Mouse (Mus musculus) thymus, adult 18-20 months (tissue): Measurements from ENCODE around the gene Tbc1d24.
A peak's percentile ranks its signal among the peaks of the same experiment; 100 is the strongest.

ENCODE experiments used
- DNase-seq, 2 experiments: peaks; one replicate each; pipeline ENCODE4 v3.0.0; 2022; ENCODE audit warnings: mixed read lengths in 2 of 2

Gene Tbc1d24

DNA sequence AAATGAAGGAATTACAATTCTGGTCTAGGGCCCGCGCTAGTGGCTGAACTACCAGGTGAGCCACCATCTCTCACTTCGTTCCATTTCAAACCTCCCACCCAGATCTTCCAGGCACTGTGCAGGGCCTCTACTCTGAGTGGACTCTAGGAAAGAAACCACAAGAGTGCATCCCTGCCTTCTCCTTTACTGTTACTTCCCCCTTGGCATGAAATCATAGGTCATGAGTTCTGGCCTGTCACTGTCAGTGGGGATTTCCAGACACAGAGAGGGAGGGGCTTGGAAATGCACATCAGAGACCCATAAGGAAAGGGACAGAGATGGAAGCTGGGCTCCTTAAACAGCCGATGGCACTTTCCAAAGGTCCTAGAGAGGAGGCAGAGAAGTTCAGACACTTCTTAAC, 33.6 kb downstream of the Tbc1d24 start:
- no peak for DNase-seq

DNA sequence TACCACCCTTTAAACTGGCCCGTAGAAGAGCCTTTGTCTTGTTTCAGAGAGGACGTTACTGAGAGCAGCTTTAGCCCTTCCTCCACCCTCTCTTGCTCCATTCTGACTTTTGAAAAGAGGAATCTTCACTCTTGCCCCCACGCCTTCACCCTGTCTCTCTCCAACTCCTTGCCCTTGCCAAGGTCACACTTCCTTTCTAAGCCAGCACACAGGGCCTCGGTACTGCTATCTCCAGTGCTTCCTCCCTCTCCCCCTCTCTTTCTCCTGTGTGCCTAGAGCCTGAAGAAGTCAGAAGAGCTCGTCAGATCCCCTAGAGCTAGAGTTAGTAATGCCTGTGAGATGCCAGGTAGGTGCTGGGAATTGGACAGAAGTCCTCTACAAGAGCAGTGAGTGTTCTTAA, 34.6 kb downstream of the Tbc1d24 start:
- no peak for DNase-seq

DNA sequence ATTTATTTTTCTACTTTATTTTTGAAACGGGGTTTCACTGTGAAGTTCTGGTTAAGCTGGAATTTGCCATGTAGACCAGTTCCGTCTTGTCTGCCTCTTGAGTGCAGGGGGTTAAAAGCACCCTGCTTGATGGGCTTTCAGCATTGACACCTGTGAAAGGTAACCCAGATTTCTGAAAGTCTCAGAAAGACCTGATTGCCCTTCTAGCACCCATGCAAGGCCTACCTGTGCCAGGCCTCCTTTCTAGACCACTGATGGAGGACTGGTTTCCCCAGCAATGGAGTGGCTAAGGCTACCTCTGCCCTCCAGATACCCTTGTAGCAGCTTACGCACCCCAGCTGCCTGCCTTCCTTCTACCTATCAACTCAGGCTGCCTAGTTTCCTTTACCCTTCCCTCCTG, 35.2 kb downstream of the Tbc1d24 start:
- no peak for DNase-seq

DNA sequence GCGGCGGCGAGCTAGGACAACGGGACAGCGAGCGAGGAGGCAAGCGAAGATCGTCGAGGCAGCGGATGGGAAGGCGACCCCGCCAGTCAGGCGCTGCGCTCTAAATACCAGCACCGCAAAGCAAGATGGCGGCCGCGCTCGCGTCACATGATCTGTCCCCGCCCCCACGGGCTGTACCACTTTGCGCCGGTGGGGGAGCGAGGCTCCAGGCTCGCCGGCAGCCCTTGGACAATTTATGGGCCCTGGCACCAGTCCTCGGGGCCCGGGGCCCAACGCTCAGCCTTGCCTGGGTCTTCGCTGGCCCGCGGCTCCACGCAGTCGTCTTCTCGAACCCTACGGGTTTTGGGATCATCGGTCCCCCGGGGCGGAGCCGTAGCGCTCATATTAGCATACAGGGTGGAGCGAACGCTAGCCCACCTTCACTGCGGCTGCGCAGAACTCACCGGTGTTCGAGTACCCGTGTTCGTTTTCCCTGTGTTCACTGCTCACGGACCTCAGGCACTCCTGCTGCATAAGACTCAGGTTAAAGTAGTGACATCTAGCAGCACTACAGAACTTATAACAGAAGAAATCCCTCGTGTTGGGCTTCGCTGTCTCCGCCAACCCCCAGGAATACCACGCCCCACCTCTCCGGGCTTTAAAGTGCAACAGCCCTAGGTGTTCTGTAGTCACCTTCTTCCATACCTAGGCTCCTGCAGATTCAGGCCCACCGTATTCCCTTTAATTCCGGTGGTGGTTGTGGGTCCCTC, 35.9 kb downstream of the Tbc1d24 start, which contains the start of gene Atp6v0c:
TSS of gene Atp6v0c (minus strand) at position 386 of the 749 bp plus-strand sequence.
- DNase-seq: peak; percentile 88 to 93

DNA sequence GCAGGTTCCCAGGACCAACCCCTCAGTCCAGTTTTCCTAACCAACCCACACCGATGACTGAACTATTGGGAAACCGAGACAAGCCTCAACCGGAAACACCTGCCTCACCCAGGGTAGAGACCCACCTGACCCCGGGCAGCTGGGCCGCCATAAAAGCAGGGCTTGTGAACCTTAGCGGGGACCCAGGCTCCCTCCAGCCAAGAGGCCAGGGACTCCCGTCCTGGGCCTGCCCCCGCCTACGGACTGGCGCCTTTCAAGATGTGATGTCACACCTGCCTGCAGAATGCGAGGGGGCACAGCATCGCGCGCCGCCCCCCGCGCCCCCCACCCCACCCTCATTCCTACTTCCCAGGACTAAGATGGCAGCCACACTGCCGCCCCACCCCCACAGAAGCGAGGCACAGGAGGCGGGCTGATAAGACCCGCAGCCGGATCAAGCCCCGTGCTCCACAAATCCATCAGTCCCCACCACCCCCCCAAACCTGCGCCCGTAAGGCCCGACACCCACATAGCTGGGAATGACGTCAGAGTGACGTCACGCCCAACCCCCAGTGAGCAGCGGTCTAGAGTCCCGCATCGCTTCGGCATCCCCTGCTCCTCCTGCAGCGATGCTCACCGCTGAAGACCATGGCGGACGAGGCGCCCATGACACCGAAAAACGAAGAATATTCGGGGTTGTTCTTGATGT, 36.6 kb downstream of the Tbc1d24 start:
- peak; percentile 55 to 74 for DNase-seq

DNA sequence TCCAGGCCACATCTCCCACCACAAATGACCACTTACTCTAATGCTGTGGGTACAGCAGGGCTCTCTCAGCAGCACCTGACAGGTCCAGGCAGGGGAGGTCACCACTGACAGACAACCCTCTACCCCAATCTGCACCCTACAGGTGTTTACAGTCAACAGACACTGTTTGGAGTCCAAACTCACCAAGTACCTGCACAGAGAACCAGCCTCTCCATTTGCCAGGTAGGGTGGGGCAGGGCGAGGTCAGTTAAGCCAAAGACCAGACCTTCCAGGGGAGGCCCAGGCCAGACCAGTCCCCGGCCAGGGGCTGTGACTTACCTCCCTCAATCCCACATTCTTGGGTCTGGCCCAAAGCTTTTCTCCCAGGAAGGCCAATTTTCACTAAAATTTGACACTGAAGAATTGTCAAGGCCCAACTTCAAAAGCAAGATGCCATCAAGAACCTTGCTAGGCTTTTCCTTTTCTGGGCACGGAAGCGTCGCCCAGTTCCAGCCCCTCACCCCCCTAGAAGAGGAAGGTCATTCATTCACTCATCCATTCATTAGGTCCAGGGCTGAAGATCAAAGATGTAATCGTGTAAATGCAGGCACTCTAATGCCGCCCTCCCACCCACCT, 37.4 kb downstream of the Tbc1d24 start:
- no peak for DNase-seq

DNA sequence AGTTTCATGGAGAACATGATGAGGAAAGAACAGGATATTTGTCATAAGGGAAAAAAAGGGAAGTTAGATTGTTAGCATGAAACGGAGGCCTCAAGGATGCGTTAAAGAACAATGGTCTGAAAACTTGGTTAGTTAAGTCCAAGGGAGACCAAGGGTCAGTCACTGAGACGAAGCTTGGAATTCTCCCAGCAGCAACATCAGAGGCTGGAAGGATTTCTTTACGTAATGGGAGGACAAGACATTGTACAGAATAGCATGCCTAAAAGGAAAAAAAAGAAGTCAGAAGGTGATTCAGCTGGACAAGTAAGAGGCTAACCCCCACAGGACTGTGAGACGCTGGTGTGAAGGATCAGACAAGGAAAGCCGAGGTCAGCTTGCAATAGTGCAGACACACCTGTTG, 38.2 kb downstream of the Tbc1d24 start:
- DNase-seq: no peak

DNA sequence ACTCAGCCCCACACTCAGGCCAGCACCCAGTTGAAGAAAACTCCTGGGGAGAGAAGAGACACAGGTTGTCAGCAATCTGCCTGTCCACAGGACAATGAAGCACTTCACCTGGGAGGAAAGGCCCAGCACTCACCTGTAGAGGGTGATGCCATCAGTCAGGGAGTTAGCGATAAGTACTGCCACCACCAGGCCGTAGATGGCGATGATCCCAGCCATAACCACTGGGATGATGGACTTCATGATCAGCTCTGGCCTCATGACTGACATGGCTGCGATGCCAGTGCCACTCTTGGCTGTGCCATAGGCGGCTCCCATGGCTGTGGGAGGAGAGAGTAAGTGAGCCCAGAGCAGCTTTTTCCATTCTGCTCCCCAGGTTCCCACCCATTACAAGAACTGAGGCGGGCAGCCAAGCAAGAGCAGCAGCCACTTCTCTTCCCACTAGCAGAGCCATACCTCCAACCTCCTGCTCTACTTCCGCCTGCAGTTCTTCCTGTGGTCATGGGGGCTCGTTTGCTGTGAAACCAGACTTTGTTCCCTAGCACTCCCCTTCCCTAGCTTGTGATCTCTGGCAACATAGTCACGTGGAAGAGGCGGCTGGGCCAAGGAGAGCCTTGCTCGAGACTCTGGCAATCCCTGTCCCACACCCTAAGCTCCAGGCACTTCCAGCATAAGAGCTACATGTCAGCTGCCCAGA, 40.6 kb downstream of the Tbc1d24 start:
- no peak for DNase-seq

DNA sequence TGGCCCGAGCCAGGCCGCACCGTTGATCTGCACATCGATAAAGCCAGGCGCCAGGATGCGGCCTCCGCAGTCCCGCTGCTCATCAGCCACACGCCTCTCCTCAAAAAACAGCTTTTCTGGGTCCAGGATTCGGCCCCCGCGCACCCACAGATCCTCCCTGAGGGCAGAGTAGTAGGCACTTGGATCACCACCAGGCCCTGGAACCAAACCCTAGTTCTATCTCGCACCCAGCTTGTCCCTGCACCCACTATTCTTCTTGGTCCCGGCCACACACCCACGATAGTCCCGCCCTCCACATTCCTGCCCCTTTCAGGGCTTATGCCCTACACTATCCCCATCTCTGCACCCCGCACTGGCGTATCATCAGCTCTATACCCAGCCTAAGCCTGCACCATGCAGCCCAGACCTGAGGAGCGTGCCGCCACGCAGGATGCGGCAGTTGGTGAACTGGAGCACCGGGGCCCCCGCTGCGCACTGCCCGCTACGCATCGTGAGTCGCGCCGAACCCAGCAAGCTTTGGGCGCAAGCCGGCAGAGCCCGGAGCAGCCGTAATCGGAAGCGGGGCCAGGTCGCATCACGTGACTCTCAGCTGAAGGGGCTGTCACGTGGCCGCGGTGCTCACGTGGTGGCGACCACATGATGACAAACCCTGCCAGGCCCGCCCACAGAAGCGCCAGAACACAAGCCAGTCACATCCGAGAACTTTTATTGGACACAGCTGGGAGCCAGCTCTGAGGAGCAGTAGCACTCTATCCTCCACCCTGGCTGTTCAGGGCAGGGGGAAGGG, 42.0 kb downstream of the Tbc1d24 start, which contains the start of gene Amdhd2:
TSS of gene Amdhd2 (minus strand) at position 591 of the 787 bp plus-strand sequence.
- DNase-seq: peak; percentile 84 to 90

DNA sequence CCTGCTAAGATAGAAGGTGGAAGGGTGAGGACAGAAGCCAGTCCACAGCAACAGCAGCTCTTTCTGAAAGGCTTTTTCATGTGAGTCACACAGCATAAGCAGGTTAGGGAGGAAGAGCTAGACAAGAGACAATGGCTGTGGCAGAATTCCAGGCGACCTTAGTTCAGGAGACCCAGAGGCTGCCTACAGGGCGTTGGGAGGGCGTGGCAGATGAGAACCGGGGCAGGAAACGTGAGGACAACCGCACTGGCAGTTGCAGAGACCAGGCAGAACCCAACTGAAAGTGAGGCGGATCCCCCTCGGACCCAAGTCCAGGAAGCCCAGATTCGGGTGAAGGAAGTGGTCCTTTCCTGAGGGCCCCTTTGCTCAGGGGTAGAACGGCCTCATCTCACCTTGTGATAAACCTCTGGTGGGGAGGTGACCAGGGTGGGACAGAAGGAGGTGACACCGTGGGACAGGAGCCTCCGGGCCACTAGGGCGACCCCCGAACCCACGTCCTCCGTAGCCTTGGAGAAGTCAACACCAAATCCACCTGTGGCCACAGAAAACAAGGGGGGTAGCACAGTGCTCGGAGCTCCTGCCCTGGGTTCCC, 42.7 kb downstream of the Tbc1d24 start:
- peak in 1 of 2 experiments; percentile 27 for DNase-seq

DNA sequence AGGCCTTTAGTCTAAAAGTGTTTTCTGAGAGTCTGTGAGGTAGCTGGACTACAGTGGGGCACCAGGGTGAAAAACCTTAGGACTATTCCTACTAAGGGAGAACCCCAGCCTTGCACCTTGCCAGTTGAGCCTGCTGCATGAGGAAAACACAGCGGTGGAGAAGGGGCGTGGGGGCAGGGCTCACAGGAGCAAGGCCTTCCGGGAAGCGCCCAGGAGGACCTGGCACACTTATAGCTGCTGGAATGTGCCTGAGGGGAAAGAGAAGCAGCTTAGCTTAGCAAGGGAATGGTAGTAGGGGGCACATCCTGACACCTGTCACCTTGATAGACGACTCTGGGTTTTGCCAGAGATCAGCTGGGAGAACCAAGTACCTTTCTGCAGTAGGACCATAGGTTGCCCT, 43.9 kb downstream of the Tbc1d24 start:
- DNase-seq: no peak

DNA sequence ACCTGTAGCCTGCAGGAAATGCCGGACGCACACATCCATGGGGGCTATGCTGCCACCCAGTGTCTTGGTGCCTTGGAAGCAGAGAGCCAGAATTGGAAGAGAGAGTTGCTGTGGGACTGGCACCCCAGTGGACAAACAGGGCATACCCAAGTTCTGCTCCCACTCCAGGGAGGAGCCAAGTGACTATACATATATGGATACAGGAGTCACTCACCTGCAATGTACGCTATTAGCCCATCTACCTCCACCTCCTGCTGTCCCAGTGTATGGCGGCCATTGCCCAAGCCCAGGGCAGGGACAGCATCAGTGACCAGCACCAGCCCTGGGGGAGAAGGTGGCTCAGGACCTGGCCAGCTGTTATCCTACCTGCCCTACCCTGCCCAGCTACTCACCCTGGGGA, 47.8 kb downstream of the Tbc1d24 start:
- no peak for DNase-seq

DNA sequence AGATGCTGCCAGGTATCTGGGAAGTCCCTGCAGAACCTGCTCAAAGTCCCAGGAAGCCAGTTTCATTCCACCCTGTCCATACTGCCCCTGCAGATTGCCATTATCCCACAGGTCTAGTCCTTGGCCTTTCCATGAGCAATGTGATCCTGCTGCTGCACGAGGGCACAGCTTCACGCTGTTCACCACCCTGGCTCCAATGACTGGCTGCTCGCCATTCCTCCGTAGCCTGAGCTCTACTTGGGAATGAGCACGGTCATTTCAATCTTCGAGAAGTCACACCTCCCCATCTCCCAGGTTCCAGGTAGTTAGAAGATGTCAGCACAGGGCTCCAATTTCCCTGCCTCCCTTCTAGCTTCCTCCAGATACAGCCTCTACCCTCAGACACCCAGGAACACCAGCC, 48.2 kb downstream of the Tbc1d24 start:
- no peak for DNase-seq

DNA sequence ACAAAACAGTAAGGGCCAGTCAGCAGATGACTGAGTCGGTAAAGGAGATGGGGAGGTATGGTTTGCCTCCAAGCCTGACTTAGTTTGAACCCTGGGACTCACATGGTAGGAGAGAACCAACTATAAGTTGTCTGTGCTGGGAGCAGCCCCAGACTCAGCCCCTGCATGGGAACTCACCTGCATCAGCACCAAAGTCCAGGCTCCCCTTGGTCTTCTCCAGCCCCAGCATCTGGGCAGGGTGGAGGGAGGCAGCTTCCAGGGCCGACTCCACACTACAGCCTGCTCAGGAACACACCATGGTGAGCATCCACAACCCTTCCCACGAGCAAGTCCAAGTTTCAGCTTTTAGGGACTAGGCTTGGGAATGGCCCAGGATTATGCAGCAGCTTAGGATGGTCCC, 49.0 kb downstream of the Tbc1d24 start:
- no peak for DNase-seq

DNA sequence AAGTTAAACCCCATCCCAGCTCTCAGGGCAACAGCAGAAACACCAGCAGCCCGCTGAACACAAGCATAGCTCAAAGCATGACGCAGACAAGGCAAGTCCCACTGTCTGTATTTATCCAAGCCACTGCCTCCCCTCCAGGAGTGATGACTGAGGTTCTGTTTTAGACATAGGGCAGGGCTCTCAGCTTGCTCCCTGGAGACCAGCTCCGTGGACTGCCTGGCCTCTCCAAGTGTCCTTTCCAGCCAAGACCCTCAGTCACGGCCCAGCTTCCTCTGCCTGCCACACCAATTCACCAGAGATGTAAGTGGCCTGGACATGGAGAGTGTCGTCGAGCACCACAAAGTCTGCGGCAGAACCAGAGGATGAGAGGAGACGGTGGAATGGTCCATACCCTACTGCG, 49.6 kb downstream of the Tbc1d24 start:
- no peak for DNase-seq

DNA sequence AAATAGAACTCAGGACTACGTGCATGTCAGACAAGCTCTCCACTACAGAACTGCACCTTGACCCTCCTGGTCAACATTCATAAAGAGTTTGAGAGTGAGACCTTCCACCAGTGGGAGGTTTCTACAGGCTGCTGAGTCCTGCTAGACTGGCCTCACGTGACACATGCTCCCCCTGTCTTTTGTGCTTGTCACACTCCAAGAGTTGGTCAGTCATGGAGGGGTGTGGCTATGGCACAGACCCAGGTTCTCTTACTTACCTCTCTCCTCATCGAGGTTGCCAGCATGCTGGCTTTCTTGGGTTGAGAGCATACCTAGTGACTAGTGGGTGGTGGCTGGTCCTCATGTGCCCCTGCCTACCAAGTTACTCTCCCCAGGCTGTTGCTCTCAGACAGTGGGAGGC, 50.9 kb downstream of the Tbc1d24 start:
- no peak for DNase-seq

DNA sequence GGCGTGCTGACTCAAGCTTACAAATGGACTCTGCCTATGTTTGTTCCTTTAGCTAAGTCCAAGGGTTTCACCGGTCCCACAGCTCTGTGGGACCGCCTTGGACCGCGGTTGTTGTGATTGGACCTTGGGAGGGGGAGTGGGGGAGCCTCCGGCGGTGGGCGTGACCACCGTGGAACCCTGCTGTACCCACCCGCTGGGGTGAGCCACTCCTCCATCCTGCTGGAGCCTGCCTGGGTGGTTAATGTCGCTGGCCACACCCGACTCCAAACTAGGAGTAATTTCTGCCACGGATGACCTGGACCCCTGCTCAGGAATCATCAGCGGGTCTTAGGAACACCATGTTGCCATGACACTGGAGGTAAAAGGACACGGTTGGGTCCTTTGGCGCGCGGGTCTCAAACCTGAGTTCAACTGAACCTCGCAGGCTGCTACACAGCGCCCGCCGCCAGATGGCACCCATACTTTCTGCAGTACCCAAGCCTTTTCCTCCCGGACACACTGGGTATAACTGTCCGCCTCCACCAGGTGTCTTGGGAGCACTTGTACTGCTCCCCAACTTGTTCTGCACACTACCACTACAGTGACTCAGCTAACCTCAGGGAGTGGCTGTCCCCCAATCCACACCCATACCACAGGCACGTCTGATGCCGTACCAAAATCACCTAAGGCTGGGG, 53.3 kb downstream of the Tbc1d24 start:
- DNase-seq: peak; percentile 71 to 79

DNA sequence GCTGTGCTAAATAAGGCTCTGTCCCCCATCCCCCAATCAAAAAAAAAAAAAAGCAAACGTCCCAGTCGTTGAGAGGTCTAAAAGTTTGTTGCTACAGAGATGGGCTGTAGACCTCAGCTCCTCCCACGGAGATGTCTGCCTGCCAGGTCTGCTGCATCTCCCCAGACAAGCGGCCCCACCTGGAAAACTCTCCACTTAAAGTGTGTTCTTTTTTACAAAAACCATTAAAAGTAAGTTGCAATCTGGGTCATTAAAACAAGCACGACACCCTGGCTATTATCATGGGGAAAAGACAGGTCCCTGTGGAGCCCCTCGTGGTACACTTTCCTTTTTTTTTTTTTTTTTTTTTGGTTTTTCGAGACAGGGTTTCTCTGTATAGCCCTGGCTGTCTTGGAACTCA, 54.0 kb downstream of the Tbc1d24 start:
- DNase-seq: no peak

DNA sequence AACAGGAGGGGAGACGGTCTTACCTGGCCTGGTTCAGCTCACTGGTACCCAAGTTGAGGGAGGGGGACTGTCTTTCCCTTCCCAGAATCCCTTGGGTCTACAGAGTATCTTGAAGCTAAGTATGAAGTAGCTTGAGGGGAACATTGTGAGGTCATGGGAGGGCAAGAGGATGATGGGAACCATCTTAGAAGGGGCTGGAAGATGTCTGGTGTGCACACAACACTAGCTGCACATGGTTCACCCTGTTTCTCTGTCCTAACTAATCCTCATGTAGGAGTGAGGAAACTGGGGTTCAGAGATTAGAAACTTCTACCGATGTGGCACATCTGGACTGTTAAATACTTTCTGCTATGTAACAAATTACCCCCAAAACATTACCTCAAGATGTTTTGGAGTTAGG, 54.5 kb downstream of the Tbc1d24 start, which contains the start of gene Pdpk1:
TSS of gene Pdpk1 (minus strand) at position 101 of the 400 bp plus-strand sequence.
- DNase-seq: no peak

DNA sequence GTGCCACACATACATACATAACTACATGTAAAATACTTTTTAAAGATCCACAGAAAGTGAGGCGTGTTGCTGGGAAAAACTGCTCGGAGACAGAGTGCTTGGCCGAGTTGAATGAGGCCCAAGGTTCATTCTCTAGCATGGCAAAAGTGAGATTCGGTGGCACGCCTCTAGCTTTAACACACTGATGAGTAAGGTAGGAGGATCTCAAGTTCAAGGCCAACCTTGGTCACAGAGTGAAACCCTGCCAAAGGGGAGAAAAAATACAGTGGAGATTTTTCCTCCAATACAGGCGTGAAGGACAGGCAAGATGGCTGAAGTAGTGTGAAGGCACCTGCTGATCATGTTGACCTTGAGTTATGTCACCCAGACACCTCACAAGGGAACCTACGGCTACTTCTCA, 55.9 kb downstream of the Tbc1d24 start:
- DNase-seq: no peak

DNA sequence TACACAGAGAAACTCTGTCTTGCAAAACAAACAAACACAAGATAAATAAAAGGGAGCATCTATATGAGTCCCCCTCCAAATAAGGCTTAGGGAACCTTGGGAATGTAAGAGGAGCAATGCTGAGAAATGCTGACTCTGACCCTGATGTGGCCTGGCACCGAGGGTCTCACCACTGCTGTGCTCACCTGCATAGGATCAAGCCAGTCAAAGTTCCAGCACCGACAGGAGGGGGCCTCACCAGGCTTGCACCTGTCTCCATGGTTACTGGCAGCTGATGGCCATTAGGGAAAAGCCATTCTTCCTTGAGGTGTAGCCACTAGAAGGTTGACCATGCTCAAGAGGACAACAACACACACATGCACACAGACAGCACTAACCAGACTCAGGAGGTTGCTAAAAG, 62.5 kb downstream of the Tbc1d24 start:
- no peak for DNase-seq
